Mouse (Mus musculus): ENCODE results near the gene Chid1. TPM values are rescaled to one million over a fixed set of nuclear protein-coding genes. Genes with fewer than 3 reads are reported as not detected.

Gene Chid1
- polyA plus RNA-seq, 1 experiment from 2014 or later, result 27.2 TPM

- WGBS, result 4% methylated on average over 5 of the region's 5 CpGs
- H3K36me3 ChIP-seq, result peaks cover 32% of the 10 kb centered on the region
- ATAC-seq (replicated peaks; ENCODE audit: insufficient number of reproducible peaks, insufficient read depth, low FRiP score, low read depth), result no peak
Measured at GRCm38 (mm10) chr7:141474160-141474559, 65.5 kb downstream of the Chid1 start.

GRCm38 (mm10) chr7:141472763-141473162 is 66.9 kb downstream of the Chid1 start:
- Histone ChIP-seq H3K27me3 (no peaks in the 10 kb centered on the region), H3K4me1 (replicated peaks) (peaks cover 65% of the 10 kb centered on the region), H3K27ac (no peak overlapping the region), H3K4me3 (no peak overlapping the region), H3K9ac (no peak overlapping the region), H3K9me3 (replicated peaks) (no peaks in the 10 kb centered on the region), H3K4me2 (no peak overlapping the region), H3K36me3 (peaks cover 32% of the 10 kb centered on the region)
- ATAC-seq (replicated peaks; ENCODE audit: insufficient number of reproducible peaks, insufficient read depth, low FRiP score, low read depth), result no peak
- WGBS, result 78% methylated on average over 6 of the region's 6 CpGs

More at GRCm38 (mm10) chr7:141474160-141474559, 65.5 kb downstream of the Chid1 start:
- Histone ChIP-seq H3K27me3 (no peaks in the 10 kb centered on the region), H3K9me3 (replicated peaks) (no peaks in the 10 kb centered on the region), H3K4me3 (peak overlapping the region; percentile 95), H3K27ac (no peak overlapping the region), H3K4me2 (peak overlapping the region; percentile 98), H3K9ac (peak overlapping the region; percentile 75), H3K4me1 (replicated peaks) (peaks cover 60% of the 10 kb centered on the region)

GRCm38 (mm10) chr7:141472226-141472625 is 67.4 kb downstream of the Chid1 start:
- no peaks in the 10 kb centered on the region for H3K27me3 ChIP-seq
- H3K4me1 ChIP-seq (replicated peaks), result peaks cover 60% of the 10 kb centered on the region

GRCm38 (mm10) chr7:141471236-141471635 is 68.4 kb downstream of the Chid1 start:
- no peaks in the 10 kb centered on the region for H3K9me3 ChIP-seq (replicated peaks)
- no peak for ATAC-seq (replicated peaks; ENCODE audit: insufficient number of reproducible peaks, insufficient read depth, low FRiP score, low read depth)
- H3K27me3 ChIP-seq, result no peaks in the 10 kb centered on the region
- 88% methylated on average over 1 of the region's 1 CpGs for WGBS
- no peak overlapping the region for H3K9ac ChIP-seq
- H3K4me3 ChIP-seq, result no peak overlapping the region
- no peak overlapping the region for H3K27ac ChIP-seq
- peaks cover 32% of the 10 kb centered on the region for H3K36me3 ChIP-seq
- no peak overlapping the region for H3K4me2 ChIP-seq
- peaks cover 58% of the 10 kb centered on the region for H3K4me1 ChIP-seq (replicated peaks)

More at GRCm38 (mm10) chr7:141472226-141472625, 67.4 kb downstream of the Chid1 start:
- Histone ChIP-seq H3K27ac (no peak overlapping the region), H3K36me3 (peaks cover 32% of the 10 kb centered on the region), H3K9me3 (replicated peaks) (no peaks in the 10 kb centered on the region), H3K9ac (no peak overlapping the region), H3K4me3 (no peak overlapping the region), H3K4me2 (no peak overlapping the region)
- WGBS, result 78% methylated on average over 6 of the region's 6 CpGs
- no peak for ATAC-seq (replicated peaks; ENCODE audit: insufficient number of reproducible peaks, insufficient read depth, low FRiP score, low read depth)

- Histone ChIP-seq H3K27ac (no peak overlapping the region), H3K36me3 (peaks cover 32% of the 10 kb centered on the region), H3K9ac (no peak overlapping the region), H3K4me1 (replicated peaks) (peaks cover 57% of the 10 kb centered on the region), H3K27me3 (peaks cover 5% of the 10 kb centered on the region; the same call in 1 of the 2 replicates), H3K4me3 (no peak overlapping the region), H3K4me2 (no peak overlapping the region), H3K9me3 (replicated peaks) (no peaks in the 10 kb centered on the region)
- ATAC-seq (replicated peaks; ENCODE audit: insufficient number of reproducible peaks, insufficient read depth, low FRiP score, low read depth), result no peak
- 92% methylated on average over 10 of the region's 10 CpGs for WGBS
Measured at GRCm38 (mm10) chr7:141470637-141470944, 69.1 kb downstream of the Chid1 start.

GRCm38 (mm10) chr7:141469901-141470636 is 69.6 kb downstream of the Chid1 start:
- no peak for ATAC-seq (replicated peaks; ENCODE audit: insufficient number of reproducible peaks, insufficient read depth, low FRiP score, low read depth)
- Histone ChIP-seq H3K4me1 (replicated peaks) (peaks cover 61% of the 10 kb centered on the region), H3K27ac (peak overlapping the region; percentile 96; the same call in 1 of the 2 replicates), H3K9me3 (replicated peaks) (no peaks in the 10 kb centered on the region), H3K36me3 (peaks cover 32% of the 10 kb centered on the region), H3K9ac (peak overlapping the region; percentile 21; the same call in 1 of the 2 replicates), H3K4me3 (no peak overlapping the region), H3K27me3 (peaks cover 9% of the 10 kb centered on the region), H3K4me2 (peak overlapping the region; percentile 91; the same call in 1 of the 2 replicates)
- WGBS, result 76% methylated on average over 18 of the region's 18 CpGs

GRCm38 (mm10) chr7:141469352-141469751 is 70.3 kb downstream of the Chid1 start:
- peak overlapping the region; percentile 96 for H3K27ac ChIP-seq
- ATAC-seq (replicated peaks; ENCODE audit: insufficient number of reproducible peaks, insufficient read depth, low FRiP score, low read depth), result no peak
- H3K9me3 ChIP-seq (replicated peaks), result no peaks in the 10 kb centered on the region
- H3K4me2 ChIP-seq, result peak overlapping the region; percentile 91
- H3K27me3 ChIP-seq, result peaks cover 16% of the 10 kb centered on the region
- peak overlapping the region; percentile 69 for H3K4me3 ChIP-seq
- H3K4me1 ChIP-seq (replicated peaks), result peaks cover 66% of the 10 kb centered on the region
- WGBS, result 83% methylated on average over 6 of the region's 6 CpGs
- peak overlapping the region; percentile 85 for H3K9ac ChIP-seq
- H3K36me3 ChIP-seq, result peaks cover 32% of the 10 kb centered on the region

- ATAC-seq (replicated peaks; ENCODE audit: insufficient number of reproducible peaks, insufficient read depth, low FRiP score, low read depth), result peak; percentile 57
- 2% methylated on average over 8 of the region's 8 CpGs for WGBS
- Histone ChIP-seq H3K4me1 (replicated peaks) (peaks cover 60% of the 10 kb centered on the region), H3K27me3 (peaks cover 22% of the 10 kb centered on the region), H3K4me3 (peak overlapping the region; percentile 69), H3K9me3 (replicated peaks) (no peaks in the 10 kb centered on the region), H3K9ac (peak overlapping the region; percentile 85), H3K4me2 (peak overlapping the region; percentile 91), H3K36me3 (peaks cover 32% of the 10 kb centered on the region), H3K27ac (peak overlapping the region; percentile 96)
Measured at GRCm38 (mm10) chr7:141468522-141469211, 71.0 kb downstream of the Chid1 start.

- peak overlapping the region; percentile 91 for H3K4me2 ChIP-seq
- H3K9ac ChIP-seq, result peak overlapping the region; percentile 85
- 8% methylated on average over 5 of the region's 5 CpGs for WGBS
- H3K36me3 ChIP-seq, result peaks cover 32% of the 10 kb centered on the region
- peak overlapping the region; percentile 96 for H3K27ac ChIP-seq
- peaks cover 59% of the 10 kb centered on the region for H3K4me1 ChIP-seq (replicated peaks)
- peak overlapping the region; percentile 69 for H3K4me3 ChIP-seq
- peaks cover 28% of the 10 kb centered on the region for H3K27me3 ChIP-seq
- ATAC-seq (replicated peaks; ENCODE audit: insufficient number of reproducible peaks, insufficient read depth, low FRiP score, low read depth), result no peak
- H3K9me3 ChIP-seq (replicated peaks), result no peaks in the 10 kb centered on the region
Measured at GRCm38 (mm10) chr7:141468164-141468521, 71.5 kb downstream of the Chid1 start.

- WGBS, result under 1% methylated on average over 52 of the region's 52 CpGs
- peak; percentile 80 for ATAC-seq (replicated peaks; ENCODE audit: insufficient number of reproducible peaks, insufficient read depth, low FRiP score, low read depth)
- Histone ChIP-seq H3K27me3 (peaks cover 34% of the 10 kb centered on the region), H3K27ac (peak within 1 kb of the TSS; percentile 96), H3K36me3 (peaks cover 27% of the 10 kb centered on the region), H3K9ac (peak within 1 kb of the TSS; percentile 85), H3K9me3 (replicated peaks) (no peaks in the 10 kb centered on the region), H3K4me3 (peak within 1 kb of the TSS; percentile 69), H3K4me1 (replicated peaks) (peaks cover 58% of the 10 kb centered on the region), H3K4me2 (peak within 1 kb of the TSS; percentile 91)
Measured at GRCm38 (mm10) chr7:141467230-141468030, 72.2 kb downstream of the Chid1 start, which contains the start of gene Cd151. Gene Cd151 (plus strand): TSS chr7:141467392.

GRCm38 (mm10) chr7:141466607-141467148 is 73.0 kb downstream of the Chid1 start:
- 58% methylated on average over 10 of the region's 10 CpGs for WGBS

More at GRCm38 (mm10) chr7:141466607-141467148, 73.0 kb downstream of the Chid1 start:
- Histone ChIP-seq H3K9me3 (replicated peaks) (no peaks in the 10 kb centered on the region), H3K4me2 (peak overlapping the region; percentile 91), H3K27me3 (peaks cover 40% of the 10 kb centered on the region), H3K27ac (peak overlapping the region; percentile 96), H3K36me3 (peaks cover 22% of the 10 kb centered on the region), H3K9ac (peak overlapping the region; percentile 85), H3K4me1 (replicated peaks) (peaks cover 66% of the 10 kb centered on the region), H3K4me3 (peak overlapping the region; percentile 69)
- ATAC-seq (replicated peaks; ENCODE audit: insufficient number of reproducible peaks, insufficient read depth, low FRiP score, low read depth), result no peak

All from heart, embryonic 15.5 days (tissue).